Mouse (Mus musculus): ENCODE data around the gene Spata3. TPM values are rescaled to one million over a fixed set of nuclear protein-coding genes. Genes with fewer than 3 reads are reported as not detected.

The Spata3 gene
- total RNA-seq, 2 experiments from 2014 or later: 0.30 to 0.91 TPM

Other genes starting within 250 kb of the Spata3 start
- gene A630001G21Rik, start 238.2 kb upstream of the Spata3 start, total RNA-seq (2021): under 1 TPM; 0.25 to 0.68 TPM
- gene Cab39, start 223.4 kb upstream of the Spata3 start, total RNA-seq (2021): 100 to 1,000 TPM; 146 to 163 TPM
- gene Itm2c, start 122.5 kb upstream of the Spata3 start, total RNA-seq (2021): 100 to 1,000 TPM; 867 to 891 TPM
- gene 4933407L21Rik, start 88.3 kb upstream of the Spata3 start, total RNA-seq (2021): 1 to 10 TPM; 3.3 to 4.1 TPM
- under 1 TPM in 1 of 2 experiments, not detected in 1; 0.08 TPM for gene Gpr55, start 55.8 kb upstream of the Spata3 start, total RNA-seq (2021)
- 10 to 100 TPM; 12.2 to 12.3 TPM for gene 2810459M11Rik, start 29.0 kb downstream of the Spata3 start, total RNA-seq (2021)
- 100 to 1,000 TPM; 108 to 110 TPM for gene Psmd1, start 47.6 kb downstream of the Spata3 start, total RNA-seq (2021)
- gene Htr2b, start 95.2 kb downstream of the Spata3 start, total RNA-seq (2021): not detected
- gene Gm21972, start 116.8 kb downstream of the Spata3 start, total RNA-seq (2021): 1 to 10 TPM; 5.2 to 6.1 TPM
- 10 to 100 TPM; 34.5 to 35.6 TPM for gene Armc9, start 138.0 kb downstream of the Spata3 start, total RNA-seq (2021)